15 mouse cellular contexts compared by ENCODE assay signal in genomic region chr15:44891544-44891943, GRCm38 (mm10).
"Had no signal": no experiment of that assay in that cellular context is flagged by ENCODE, and none has a peak within 500 bp of the region (broad histone marks: within the 10 kb centered on the region; RNA-seq: fewer than 3 reads in every experiment).

No protein-coding gene starts in this region.

- H3K4me3 ChIP-seq: kidney, embryonic 15.5 days; limb, embryonic 13.5 days; midbrain, embryonic 15.5 days had no signal

- H3K9ac ChIP-seq: kidney, embryonic 15.5 days; limb, embryonic 13.5 days; liver, embryonic 14.5 days; midbrain, embryonic 15.5 days had no signal

- H3K4me1 ChIP-seq: kidney, embryonic 15.5 days; limb, embryonic 13.5 days; midbrain, embryonic 15.5 days had no signal

- H3K36me3 ChIP-seq: kidney, embryonic 15.5 days; limb, embryonic 13.5 days; midbrain, embryonic 15.5 days had no signal

- H3K27ac ChIP-seq: kidney, embryonic 15.5 days; limb, embryonic 13.5 days; liver, embryonic 14.5 days; midbrain, embryonic 15.5 days had no signal

- ATAC-seq: intestine, embryonic 16.5 days; midbrain, embryonic 15.5 days had no signal

- H3K27me3 ChIP-seq: kidney, embryonic 15.5 days; limb, embryonic 13.5 days; midbrain, embryonic 15.5 days had no signal

- DNase-seq: kidney, adult 2 months; kidney, postnatal 14 days; layer of hippocampus, postnatal 36 days; left cerebral cortex, postnatal 4 days; lung, adult 18-20 months; lung, postnatal 10 days; right cerebral cortex, postnatal 4 days; spleen, adult 18-20 months; thymus, adult 2 months; thymus, postnatal 25 days had no signal

- H3K4me2 ChIP-seq: kidney, embryonic 15.5 days; limb, embryonic 13.5 days; midbrain, embryonic 15.5 days had no signal

- H3K9me3 ChIP-seq: kidney, embryonic 15.5 days; limb, embryonic 13.5 days; midbrain, embryonic 15.5 days had no signal
